Mouse (Mus musculus) liver, embryonic 15.5 days (tissue): ENCODE results near the gene Ncln. TPM values are rescaled to one million over a fixed set of nuclear protein-coding genes. Genes with fewer than 3 reads are reported as not detected.

ENCODE experiments used
- ATAC-seq: fragments of 200-750 bp; cut with Nextera tagmentation; 2 replicates; pipeline ENCODE4 v1.8.0; 2017; ENCODE audit warnings: moderate number of reproducible peaks, mild to moderate bottlenecking, moderate library complexity; ENCODE audit not compliant: insufficient read depth
- H3K27ac ChIP-seq: fragments of 300-500 bp; sonication (generic); replicated peaks from 2 replicates; pipeline ENCODE4 v1.5.1; 2015; ENCODE audit warnings: mild to moderate bottlenecking, inconsistent platforms
- H3K27me3 ChIP-seq: fragments of 300-500 bp; sonication (generic); 2 replicates; pipeline ENCODE4 v1.6.1; 2015; ENCODE audit warnings: mild to moderate bottlenecking, inconsistent platforms
- H3K36me3 ChIP-seq: fragments of 300-500 bp; sonication (generic); replicated peaks from 2 replicates; pipeline ENCODE4 v1.6.1; 2015; ENCODE audit warnings: moderate library complexity, mild to moderate bottlenecking, inconsistent platforms
- H3K4me1 ChIP-seq: fragments of 300-500 bp; sonication (generic); replicated peaks from 2 replicates; pipeline ENCODE4 v1.6.1; 2015; ENCODE audit warnings: inconsistent platforms
- H3K4me2 ChIP-seq: fragments of 300-500 bp; sonication (generic); 2 replicates; pipeline ENCODE4 v1.6.1; 2015; ENCODE audit warnings: moderate library complexity, mild to moderate bottlenecking, inconsistent platforms
- H3K4me3 ChIP-seq: fragments of 300-500 bp; sonication (generic); replicated peaks from 2 replicates; pipeline ENCODE4 v1.5.1; 2015; ENCODE audit warnings: mild to moderate bottlenecking, inconsistent platforms
- H3K9ac ChIP-seq: fragments of 300-500 bp; sonication (generic); 2 replicates; pipeline ENCODE4 v1.6.1; 2015; ENCODE audit warnings: moderate library complexity, mild to moderate bottlenecking, inconsistent platforms
- H3K9me3 ChIP-seq: fragments of 300-500 bp; sonication (generic); replicated peaks from 2 replicates; pipeline ENCODE4 v1.6.1; 2016; ENCODE audit warnings: inconsistent platforms
- WGBS: fragments of 180-500 bp; shearing (Covaris S2); methylation state at CpG from one replicate; pipeline ENCODE4 v1.1.7; 2015; ENCODE audit warnings: mixed read lengths; ENCODE audit not compliant: insufficient replicate concordance; 5-methylcytosine and 5-hydroxymethylcytosine counted together
- polyA plus RNA-seq: library from polyadenylated mRNA; unstranded; fragments of >200 nt; fragmentation: Nextera tagmentation; extraction: Ambion mirVana; gene quantifications from 2 replicates; pipeline ENCODE4 v1.2.1, GENCODE M21; 2015

Gene Ncln
- polyA plus RNA-seq, 1 experiment from 2014 or later, result 43.7 TPM

DNA sequence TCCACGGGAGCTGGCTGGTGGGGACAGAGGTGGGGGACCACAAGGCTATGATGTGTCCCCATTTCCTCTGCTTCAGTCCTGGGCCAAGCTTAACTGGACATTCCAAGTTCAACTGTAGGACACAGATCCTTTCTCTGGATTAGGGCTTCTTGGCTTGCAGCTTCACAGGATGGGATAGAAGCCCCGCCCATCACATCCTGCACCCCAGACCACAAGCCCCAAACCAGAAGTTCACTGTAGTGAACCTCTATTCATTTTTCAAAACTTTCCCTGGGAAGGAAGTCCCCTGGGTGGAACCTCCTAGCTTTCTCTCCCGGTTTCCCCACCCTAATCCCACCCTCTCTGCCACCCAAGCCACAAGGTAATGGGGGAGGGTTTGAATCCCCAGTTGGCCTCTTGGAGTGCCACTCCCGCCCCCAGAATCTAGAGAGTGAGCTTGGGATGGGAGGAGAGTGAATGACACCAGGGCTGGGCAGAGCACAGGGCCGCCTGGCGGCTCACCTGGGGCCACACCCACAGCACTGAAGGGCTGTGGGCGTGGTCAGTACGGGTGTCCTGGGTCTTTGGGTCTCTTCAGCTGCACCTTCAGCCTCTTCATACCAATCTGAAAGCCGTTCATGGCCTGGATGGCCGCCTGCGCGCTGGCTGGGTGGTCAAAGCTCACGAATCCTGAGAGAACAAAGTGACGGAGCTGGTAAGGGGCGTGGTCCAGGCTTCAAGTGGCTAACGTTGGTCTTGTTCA lies 34.3 kb downstream of the Ncln start:
- ATAC-seq, result no peak
- Histone ChIP-seq H3K27me3 (peaks cover 100% of the 10 kb centered on the region), H3K4me3 (no peak overlapping the region), H3K4me1 (peaks cover 35% of the 10 kb centered on the region), H3K9ac (no peak overlapping the region), H3K9me3 (no peaks in the 10 kb centered on the region), H3K4me2 (peak overlapping the region; percentile 18; the same call in 1 of the 2 replicates), H3K36me3 (no peaks in the 10 kb centered on the region), H3K27ac (no peak overlapping the region)
- WGBS, result 3% methylated on average over 16 of the region's 16 CpGs

DNA sequence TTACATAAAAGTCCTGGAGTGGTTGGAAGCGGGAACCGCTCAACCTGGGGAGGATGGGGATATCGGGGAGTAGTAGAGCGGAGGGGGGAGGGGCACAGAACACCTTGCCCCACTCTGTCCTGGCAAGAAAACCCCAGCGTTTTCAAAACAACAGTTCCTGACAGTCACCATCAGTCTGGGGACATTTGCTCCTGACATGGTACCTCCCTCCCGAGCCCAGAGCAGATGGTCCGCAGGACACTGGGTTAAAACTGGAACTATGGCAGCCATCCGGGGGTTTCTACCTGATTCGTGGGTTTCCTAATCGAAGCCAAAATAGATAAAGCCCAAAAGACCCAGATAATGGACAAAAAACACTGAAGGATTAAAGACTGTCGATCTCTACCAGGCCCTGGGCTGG lies 35.2 kb downstream of the Ncln start:
- no peak overlapping the region for H3K4me3 ChIP-seq
- H3K9ac ChIP-seq, result no peak overlapping the region
- H3K9me3 ChIP-seq, result no peaks in the 10 kb centered on the region
- no peak overlapping the region for H3K4me2 ChIP-seq
- 31% methylated on average over 11 of the region's 11 CpGs for WGBS
- no peak overlapping the region for H3K27ac ChIP-seq
- peaks cover 100% of the 10 kb centered on the region for H3K27me3 ChIP-seq
- no peak for ATAC-seq
- H3K36me3 ChIP-seq, result no peaks in the 10 kb centered on the region
- peaks cover 37% of the 10 kb centered on the region for H3K4me1 ChIP-seq

DNA sequence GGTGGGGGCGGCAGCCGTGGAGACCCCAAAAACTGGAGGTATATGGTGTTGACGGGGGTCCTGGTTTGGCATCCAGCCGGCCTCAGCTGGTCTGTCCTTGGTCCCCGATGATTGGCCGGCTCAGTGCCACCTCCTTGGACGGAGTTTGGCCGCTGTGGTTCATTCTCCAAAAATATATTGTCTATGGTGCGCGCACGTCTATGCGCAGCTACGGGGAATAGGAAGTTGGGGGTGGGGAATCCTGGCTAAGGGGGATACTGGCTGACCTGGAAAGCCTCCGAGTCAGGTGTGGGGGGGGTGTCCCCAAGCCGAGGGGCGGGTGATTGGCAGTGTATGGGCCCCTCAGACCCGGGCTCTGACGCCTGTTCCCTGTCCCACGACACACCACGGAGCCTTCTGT lies 35.7 kb downstream of the Ncln start:
- Histone ChIP-seq H3K9ac (no peak overlapping the region), H3K27ac (no peak overlapping the region), H3K27me3 (peaks cover 100% of the 10 kb centered on the region), H3K9me3 (no peaks in the 10 kb centered on the region), H3K4me1 (peaks cover 37% of the 10 kb centered on the region), H3K36me3 (no peaks in the 10 kb centered on the region), H3K4me3 (no peak overlapping the region), H3K4me2 (no peak overlapping the region)
- WGBS, result 19% methylated on average over 20 of the region's 20 CpGs
- no peak for ATAC-seq

DNA sequence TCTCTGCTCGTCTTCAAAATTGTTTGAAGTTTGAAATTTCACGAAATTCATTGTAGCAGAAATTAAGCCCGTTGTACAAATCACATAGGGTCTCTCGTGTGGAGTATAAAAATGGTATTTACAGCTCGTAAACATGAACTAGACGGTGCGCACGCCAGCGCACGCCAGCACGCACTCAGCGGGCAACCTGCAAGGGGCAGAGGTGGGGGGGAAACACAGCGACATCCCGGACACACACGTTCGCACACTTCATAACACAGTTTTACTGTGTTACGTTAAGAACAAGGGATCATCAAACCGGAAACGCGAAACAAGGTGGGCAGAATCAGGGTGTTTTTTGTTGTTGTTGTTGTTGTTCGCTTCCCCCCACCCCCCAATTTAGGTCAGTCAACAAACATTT lies 36.8 kb downstream of the Ncln start:
- H3K4me3 ChIP-seq, result no peak overlapping the region
- H3K4me2 ChIP-seq, result no peak overlapping the region
- H3K9me3 ChIP-seq, result no peaks in the 10 kb centered on the region
- H3K27me3 ChIP-seq, result peaks cover 100% of the 10 kb centered on the region
- WGBS, result 59% methylated on average over 21 of the region's 21 CpGs
- peaks cover 27% of the 10 kb centered on the region for H3K4me1 ChIP-seq
- no peak for ATAC-seq
- H3K9ac ChIP-seq, result no peak overlapping the region
- no peaks in the 10 kb centered on the region for H3K36me3 ChIP-seq
- H3K27ac ChIP-seq, result no peak overlapping the region

DNA sequence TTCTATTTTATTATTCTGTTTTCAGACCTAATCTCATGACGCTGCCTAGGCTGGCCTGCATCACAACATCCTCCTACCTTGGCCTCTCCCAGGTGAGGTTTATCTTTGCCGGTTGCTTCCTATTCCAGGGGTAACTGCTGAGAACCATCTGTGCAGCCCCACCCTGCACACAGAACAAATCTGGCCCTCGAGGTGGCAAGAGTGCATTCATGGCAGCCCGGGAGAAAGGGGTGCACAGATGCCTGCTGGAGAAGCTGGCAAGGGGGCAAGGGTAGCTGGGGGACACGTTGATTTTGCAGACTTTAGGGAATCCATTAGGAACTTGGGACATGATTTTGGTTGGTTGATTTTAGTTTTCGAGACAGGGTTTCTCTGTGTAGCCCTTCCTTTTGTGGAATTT lies 37.9 kb downstream of the Ncln start:
- H3K36me3 ChIP-seq, result no peaks in the 10 kb centered on the region
- H3K4me1 ChIP-seq, result peaks cover 19% of the 10 kb centered on the region; the same call in 1 of the 2 replicates
- no peak overlapping the region for H3K4me2 ChIP-seq
- no peak overlapping the region for H3K27ac ChIP-seq
- H3K9ac ChIP-seq, result no peak overlapping the region
- H3K9me3 ChIP-seq, result no peaks in the 10 kb centered on the region
- peaks cover 100% of the 10 kb centered on the region for H3K27me3 ChIP-seq
- no peak for ATAC-seq
- no peak overlapping the region for H3K4me3 ChIP-seq
- WGBS, result 52% methylated on average over 6 of the region's 6 CpGs

DNA sequence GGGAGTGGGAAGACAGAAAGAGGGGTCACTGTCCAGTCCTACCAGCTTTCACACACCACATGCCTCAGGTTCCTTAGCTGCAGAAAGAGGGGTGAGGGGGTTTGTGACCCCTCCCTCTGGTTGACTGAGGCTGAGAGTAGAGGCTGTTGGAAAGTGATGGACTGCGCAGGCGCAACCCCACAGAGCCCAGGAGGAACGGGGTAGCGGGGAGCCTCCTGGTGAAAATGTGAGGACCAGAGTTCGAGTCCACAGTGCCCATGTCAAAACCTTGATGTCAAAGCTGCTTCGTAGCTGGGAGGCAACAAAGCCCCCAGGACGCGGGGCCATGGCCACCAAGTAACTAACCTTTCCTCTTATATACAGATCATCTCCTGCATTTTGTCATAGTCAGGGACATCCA lies 38.6 kb downstream of the Ncln start:
- no peaks in the 10 kb centered on the region for H3K36me3 ChIP-seq
- H3K4me3 ChIP-seq, result no peak overlapping the region
- peaks cover 100% of the 10 kb centered on the region for H3K27me3 ChIP-seq
- H3K4me2 ChIP-seq, result no peak overlapping the region
- H3K9ac ChIP-seq, result no peak overlapping the region
- H3K4me1 ChIP-seq, result peaks cover 22% of the 10 kb centered on the region; the same call in 1 of the 2 replicates
- 76% methylated on average over 8 of the region's 8 CpGs for WGBS
- H3K9me3 ChIP-seq, result no peaks in the 10 kb centered on the region
- no peak for ATAC-seq
- no peak overlapping the region for H3K27ac ChIP-seq

DNA sequence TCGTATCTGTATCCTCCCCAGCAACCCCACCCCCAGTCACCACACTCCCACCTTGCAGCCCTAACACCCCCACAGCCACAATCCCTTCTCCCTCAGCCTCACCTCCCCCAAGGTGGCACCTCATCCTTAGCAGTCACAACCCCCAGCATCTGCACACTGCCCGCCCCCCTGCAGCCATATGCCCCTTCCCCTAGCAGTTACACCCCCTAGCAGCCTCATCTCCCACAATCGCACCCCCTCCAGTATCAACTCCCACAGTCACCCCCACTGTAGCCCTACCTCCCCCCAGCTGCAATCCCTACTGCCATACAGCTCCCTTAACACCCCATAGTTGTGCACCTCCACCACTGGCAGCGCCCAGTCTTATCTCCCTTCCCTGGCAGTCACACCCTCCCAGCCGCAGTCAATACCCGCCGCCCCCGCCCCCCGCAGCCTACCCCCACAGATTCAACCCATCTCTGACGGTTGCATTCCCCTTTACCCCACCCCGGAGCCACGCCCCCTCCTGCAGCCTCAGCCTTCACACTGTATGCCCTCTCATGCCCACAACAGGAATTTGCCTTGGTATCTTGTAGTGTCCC lies 39.1 kb downstream of the Ncln start:
- ATAC-seq, result peak; percentile 34; the same call in 1 of the 2 replicates
- Histone ChIP-seq H3K4me1 (peaks cover 18% of the 10 kb centered on the region; the same call in 1 of the 2 replicates), H3K27ac (no peak overlapping the region), H3K4me2 (no peak overlapping the region), H3K9me3 (no peaks in the 10 kb centered on the region), H3K9ac (no peak overlapping the region), H3K4me3 (no peak overlapping the region), H3K27me3 (peaks cover 100% of the 10 kb centered on the region), H3K36me3 (no peaks in the 10 kb centered on the region)
- WGBS, result 14% methylated on average over 12 of the region's 12 CpGs

DNA sequence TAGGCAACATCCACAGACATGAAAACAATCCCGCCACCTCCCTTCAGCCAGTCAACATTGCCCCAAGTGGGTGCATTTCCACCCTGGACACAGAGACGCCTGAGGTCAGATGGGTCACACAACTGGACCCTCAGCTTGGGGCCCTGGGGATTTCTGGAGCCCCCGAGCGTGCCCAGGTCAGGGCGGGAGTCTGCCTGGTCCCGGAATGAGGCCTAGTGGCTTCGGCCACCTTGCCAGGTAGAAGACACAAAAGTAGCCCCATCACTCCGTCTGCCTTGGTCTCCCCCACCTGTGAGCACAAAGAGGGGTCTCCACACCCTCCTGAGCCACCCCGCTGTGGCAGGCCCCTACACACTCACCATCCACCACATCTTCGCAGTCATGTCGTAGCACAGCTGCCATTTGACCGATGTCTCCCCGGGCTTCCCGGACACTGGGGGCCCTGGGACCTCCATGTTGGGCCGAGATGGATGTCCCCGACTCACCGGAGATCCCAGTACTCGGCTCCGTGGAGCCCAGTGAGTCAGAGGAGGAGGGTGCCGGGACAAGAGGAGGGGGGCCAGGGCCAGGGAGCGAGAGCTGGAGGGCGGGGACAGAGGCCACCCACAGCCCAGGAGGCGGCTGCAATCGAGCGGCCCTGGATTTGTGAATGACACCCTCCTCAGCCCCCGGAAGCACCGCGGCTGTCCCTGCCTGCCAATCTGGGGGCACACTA lies 40.9 kb downstream of the Ncln start, which contains the start of gene Nfic:
Gene Nfic (minus strand): TSS at position 455 of the 715 bp plus-strand sequence.
- Histone ChIP-seq H3K36me3 (no peaks in the 10 kb centered on the region), H3K4me2 (no peak within 1 kb of the TSS), H3K9me3 (no peaks in the 10 kb centered on the region), H3K27ac (no peak within 1 kb of the TSS), H3K27me3 (peaks cover 100% of the 10 kb centered on the region), H3K4me1 (peaks cover 12% of the 10 kb centered on the region; the same call in 1 of the 2 replicates), H3K9ac (no peak within 1 kb of the TSS), H3K4me3 (no peak within 1 kb of the TSS)
- ATAC-seq, result no peak
- WGBS, result 54% methylated on average over 28 of the region's 28 CpGs

DNA sequence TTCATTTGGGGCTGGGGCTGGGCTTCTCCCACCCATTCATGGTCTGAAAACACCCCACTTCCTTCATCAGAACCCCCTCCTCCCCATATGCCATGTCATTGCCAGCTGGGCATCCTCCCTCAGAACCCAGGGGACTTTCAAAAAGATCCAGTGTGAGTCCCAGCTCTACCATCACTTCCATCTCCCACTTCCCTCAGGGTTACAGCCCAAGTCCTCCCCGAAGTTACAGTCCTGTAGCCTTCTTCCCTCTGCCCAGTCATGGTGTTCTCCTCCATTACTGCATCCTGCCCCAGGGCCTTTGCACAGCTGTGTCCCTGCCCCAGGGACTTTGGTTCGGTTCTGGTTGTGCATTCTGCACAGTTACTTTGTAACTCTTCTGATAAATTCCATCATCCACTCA lies 42.1 kb downstream of the Ncln start:
- Histone ChIP-seq H3K4me2 (no peak overlapping the region), H3K9ac (no peak overlapping the region), H3K36me3 (no peaks in the 10 kb centered on the region), H3K4me1 (peaks cover 12% of the 10 kb centered on the region; the same call in 1 of the 2 replicates), H3K4me3 (no peak overlapping the region), H3K9me3 (no peaks in the 10 kb centered on the region), H3K27me3 (peaks cover 100% of the 10 kb centered on the region), H3K27ac (no peak overlapping the region)
- WGBS, result 53% methylated on average over 2 of the region's 2 CpGs
- ATAC-seq, result no peak

DNA sequence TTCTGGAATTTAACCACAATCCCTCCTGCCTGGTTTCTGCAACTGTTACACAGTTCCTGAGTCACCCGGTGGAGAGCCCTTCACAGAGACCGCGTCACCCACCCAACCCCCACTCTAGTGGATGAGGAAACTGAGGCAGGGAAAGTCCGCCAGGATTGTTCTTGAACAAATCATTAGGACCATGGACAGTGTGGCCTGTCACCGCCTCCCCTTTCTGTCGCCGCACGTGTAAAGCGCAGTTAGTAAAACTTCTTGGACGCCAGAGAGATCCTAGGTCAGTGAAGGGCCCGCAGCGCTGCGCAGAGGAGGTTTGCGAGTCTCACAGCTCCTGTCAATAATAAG lies 43.3 kb downstream of the Ncln start:
- peaks cover 12% of the 10 kb centered on the region; the same call in 1 of the 2 replicates for H3K4me1 ChIP-seq
- H3K27ac ChIP-seq, result no peak overlapping the region
- H3K4me2 ChIP-seq, result no peak overlapping the region
- H3K36me3 ChIP-seq, result no peaks in the 10 kb centered on the region
- no peak for ATAC-seq
- peaks cover 93% of the 10 kb centered on the region for H3K27me3 ChIP-seq
- no peaks in the 10 kb centered on the region for H3K9me3 ChIP-seq
- no peak overlapping the region for H3K4me3 ChIP-seq
- H3K9ac ChIP-seq, result no peak overlapping the region
- WGBS, result 3% methylated on average over 14 of the region's 14 CpGs

DNA sequence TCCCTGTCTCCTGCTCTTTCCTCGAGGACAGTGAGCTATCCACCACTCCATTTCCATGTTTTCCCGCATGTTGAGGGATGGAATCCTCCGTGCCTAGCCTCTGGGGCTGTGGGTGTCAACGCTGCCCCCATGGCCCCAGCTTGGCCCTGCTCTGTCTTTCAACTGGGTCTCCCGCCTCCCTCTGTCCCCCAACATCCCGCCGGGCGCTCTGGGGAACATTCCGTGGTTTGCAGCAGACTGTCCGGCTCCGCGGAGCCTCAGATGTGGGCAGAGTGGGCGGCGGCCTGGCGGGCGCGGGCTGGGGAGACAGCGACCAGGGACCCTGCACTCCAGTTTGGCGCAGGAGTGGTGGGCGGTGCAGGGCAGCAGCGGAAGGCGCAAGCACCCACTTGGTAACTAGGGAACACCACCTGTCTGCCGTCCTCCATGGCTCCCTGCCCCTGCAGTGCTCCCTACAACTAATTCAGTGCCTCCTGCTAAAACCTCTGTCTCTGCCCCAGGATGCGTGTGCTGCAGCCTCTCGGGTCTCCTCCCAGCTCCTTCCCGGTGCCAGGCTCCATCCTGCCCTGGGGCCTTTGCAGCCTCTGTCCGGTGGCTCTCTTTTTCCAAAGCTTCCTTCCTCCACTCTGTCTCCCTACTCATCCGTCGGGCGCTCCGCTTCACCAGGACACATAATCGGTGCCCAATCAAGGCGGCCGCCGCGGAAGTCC lies 43.8 kb downstream of the Ncln start:
- Histone ChIP-seq H3K36me3 (no peaks in the 10 kb centered on the region), H3K9me3 (no peaks in the 10 kb centered on the region), H3K27ac (no peak overlapping the region), H3K4me3 (no peak overlapping the region), H3K27me3 (peaks cover 91% of the 10 kb centered on the region), H3K4me2 (no peak overlapping the region), H3K9ac (no peak overlapping the region), H3K4me1 (peaks cover 11% of the 10 kb centered on the region; the same call in 1 of the 2 replicates)
- WGBS, result 7% methylated on average over 36 of the region's 36 CpGs
- ATAC-seq, result no peak
